Mouse (Mus musculus): ENCODE results near the gene Tgfb2. TPM values are rescaled to one million over a fixed set of nuclear protein-coding genes. Genes with fewer than 3 reads are reported as not detected.

Gene Tgfb2
- polyA plus RNA-seq, 1 experiment from 2014 or later = 17.2 TPM

DNA sequence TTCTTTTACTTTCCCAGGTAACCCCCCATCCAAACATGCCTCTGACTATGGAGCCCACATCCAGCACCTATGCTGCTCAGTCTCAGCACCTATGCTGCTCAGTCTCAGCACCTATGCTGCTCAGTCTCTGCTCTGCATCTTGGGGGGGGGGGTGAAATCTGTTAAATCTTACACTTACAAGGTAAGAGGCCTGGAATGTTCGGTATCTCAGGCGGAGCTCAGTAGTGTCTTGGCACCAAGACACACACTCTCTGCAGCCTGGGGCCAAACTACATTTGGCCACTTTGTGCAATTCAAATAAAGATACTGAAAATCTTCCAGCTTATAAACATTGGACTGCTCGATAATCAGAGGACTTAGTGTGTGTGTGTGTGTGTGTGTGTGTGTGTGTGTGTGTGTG lies 31.2 kb downstream of the Tgfb2 start:
- Histone ChIP-seq H3K27ac (ENCODE audit: low read depth, low read length) (no peak overlapping the region), H3K4me2 (ENCODE audit: low read depth, low read length, severe bottlenecking) (no peak overlapping the region), H3K27me3 (ENCODE audit: control insufficient read depth, insufficient read depth, low read length) (no peaks in the 10 kb centered on the region), H3K9ac (ENCODE audit: low read length) (no peak overlapping the region), H3K4me3 (ENCODE audit: low read depth, low read length) (no peak overlapping the region), H3K36me3 (ENCODE audit: control insufficient read depth, insufficient read depth, low read length) (no peaks in the 10 kb centered on the region), H3K9me3 (ENCODE audit: control insufficient read depth, low read length) (no peaks in the 10 kb centered on the region), H3K4me1 (replicated peaks; ENCODE audit: control insufficient read depth, insufficient read depth, low read length) (0 out of 2 replicates have a peak, but pooled peaks cover 2% of the 10 kb centered on the region)
- 80% methylated on average over 3 of the region's 3 CpGs for WGBS
- DNase-seq (ENCODE audit: low spot score) (no peak), ATAC-seq (replicated peaks; ENCODE audit: low FRiP score) (no peak)

GRCm38 (mm10) chr1:186673166-186673565 lies 32.6 kb downstream of the Tgfb2 start:
- no peak overlapping the region for H3K4me2 ChIP-seq (ENCODE audit: low read depth, low read length, severe bottlenecking)
- H3K4me3 ChIP-seq (ENCODE audit: low read depth, low read length) = no peak overlapping the region
- H3K36me3 ChIP-seq (ENCODE audit: control insufficient read depth, insufficient read depth, low read length) = no peaks in the 10 kb centered on the region
- no peaks in the 10 kb centered on the region for H3K9me3 ChIP-seq (ENCODE audit: control insufficient read depth, low read length)
- WGBS = 75% methylated on average over 4 of the region's 4 CpGs
- no peaks in the 10 kb centered on the region for H3K27me3 ChIP-seq (ENCODE audit: control insufficient read depth, insufficient read depth, low read length)
- H3K4me1 ChIP-seq (replicated peaks; ENCODE audit: control insufficient read depth, insufficient read depth, low read length) = 0 out of 2 replicates have a peak, but pooled peaks cover 2% of the 10 kb centered on the region
- no peak overlapping the region for H3K27ac ChIP-seq (ENCODE audit: low read depth, low read length)
- DNase-seq (ENCODE audit: low spot score) = no peak
- ATAC-seq (replicated peaks; ENCODE audit: low FRiP score) = no peak
- no peak overlapping the region for H3K9ac ChIP-seq (ENCODE audit: low read length)

DNA sequence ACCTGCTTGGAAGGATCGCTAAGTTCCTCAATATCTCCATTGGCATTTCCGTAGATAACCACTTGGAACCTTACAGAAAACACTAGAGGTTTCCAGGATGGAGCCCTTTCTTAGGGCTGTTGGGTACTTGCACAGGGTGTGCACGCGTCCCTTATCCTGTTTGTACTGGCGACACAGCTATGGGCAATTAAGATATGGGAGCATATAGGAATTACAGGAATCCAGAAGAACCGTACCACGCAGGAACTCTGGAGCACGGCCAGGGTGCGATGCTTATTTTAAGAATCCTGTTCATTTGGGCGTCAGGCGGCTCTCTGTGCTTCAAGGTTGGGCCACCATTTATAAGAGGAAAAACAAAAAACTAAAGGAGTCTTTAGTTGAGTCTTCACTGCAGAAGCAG lies 42.4 kb downstream of the Tgfb2 start:
- no peak overlapping the region for H3K27ac ChIP-seq (ENCODE audit: low read depth, low read length)
- H3K36me3 ChIP-seq (ENCODE audit: control insufficient read depth, insufficient read depth, low read length) = no peaks in the 10 kb centered on the region
- no peaks in the 10 kb centered on the region for H3K9me3 ChIP-seq (ENCODE audit: control insufficient read depth, low read length)
- H3K4me2 ChIP-seq (ENCODE audit: low read depth, low read length, severe bottlenecking) = no peak overlapping the region
- H3K4me1 ChIP-seq (replicated peaks; ENCODE audit: control insufficient read depth, insufficient read depth, low read length) = 0 out of 2 replicates have a peak, but pooled peaks cover 1% of the 10 kb centered on the region
- no peaks in the 10 kb centered on the region for H3K27me3 ChIP-seq (ENCODE audit: control insufficient read depth, insufficient read depth, low read length)
- H3K9ac ChIP-seq (ENCODE audit: low read length) = no peak overlapping the region
- DNase-seq (ENCODE audit: low spot score) (no peak), ATAC-seq (replicated peaks; ENCODE audit: low FRiP score) (no peak)
- no peak overlapping the region for H3K4me3 ChIP-seq (ENCODE audit: low read depth, low read length)
- WGBS = 92% methylated on average over 11 of the region's 11 CpGs

DNA sequence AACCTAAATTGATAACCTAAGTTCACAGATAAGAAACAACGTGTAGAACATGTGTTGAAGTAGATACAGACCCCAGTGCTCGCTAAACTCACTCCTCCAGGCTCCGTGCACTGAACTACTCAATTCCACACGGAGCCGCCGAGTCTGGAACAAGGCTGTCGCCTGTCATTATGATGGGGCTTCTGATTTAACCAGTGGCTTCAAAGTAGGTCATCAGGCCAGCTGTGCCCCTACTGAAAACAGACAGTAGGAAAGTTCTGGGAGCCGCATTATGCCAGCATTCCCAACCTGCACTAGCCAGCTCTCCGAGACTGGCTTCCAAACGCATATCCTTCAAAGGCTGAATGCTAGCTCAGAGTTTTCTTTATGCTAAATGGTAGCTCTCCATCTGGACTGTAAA lies 42.8 kb downstream of the Tgfb2 start:
- Histone ChIP-seq H3K4me2 (ENCODE audit: low read depth, low read length, severe bottlenecking) (no peak overlapping the region), H3K27me3 (ENCODE audit: control insufficient read depth, insufficient read depth, low read length) (no peaks in the 10 kb centered on the region)
- 92% methylated on average over 10 of the region's 10 CpGs for WGBS

GRCm38 (mm10) chr1:186661206-186661921 lies 44.4 kb downstream of the Tgfb2 start:
- H3K9me3 ChIP-seq (ENCODE audit: control insufficient read depth, low read length) = no peaks in the 10 kb centered on the region
- H3K36me3 ChIP-seq (ENCODE audit: control insufficient read depth, insufficient read depth, low read length) = no peaks in the 10 kb centered on the region
- ATAC-seq (replicated peaks; ENCODE audit: low FRiP score) (no peak), DNase-seq (ENCODE audit: low spot score) (no peak)
- no peak overlapping the region for H3K4me2 ChIP-seq (ENCODE audit: low read depth, low read length, severe bottlenecking)
- H3K9ac ChIP-seq (ENCODE audit: low read length) = no peak overlapping the region
- H3K4me3 ChIP-seq (ENCODE audit: low read depth, low read length) = no peak overlapping the region
- H3K27me3 ChIP-seq (ENCODE audit: control insufficient read depth, insufficient read depth, low read length) = no peaks in the 10 kb centered on the region
- 87% methylated on average over 15 of the region's 15 CpGs for WGBS
- no peak overlapping the region for H3K27ac ChIP-seq (ENCODE audit: low read depth, low read length)
- H3K4me1 ChIP-seq (replicated peaks; ENCODE audit: control insufficient read depth, insufficient read depth, low read length) = 0 out of 2 replicates have a peak, but pooled peaks cover 2% of the 10 kb centered on the region

More for the DNA sequence above, 42.8 kb downstream of the Tgfb2 start:
- no peak overlapping the region for H3K27ac ChIP-seq (ENCODE audit: low read depth, low read length)
- H3K9ac ChIP-seq (ENCODE audit: low read length) = no peak overlapping the region
- H3K36me3 ChIP-seq (ENCODE audit: control insufficient read depth, insufficient read depth, low read length) = no peaks in the 10 kb centered on the region
- DNase-seq (ENCODE audit: low spot score) (no peak), ATAC-seq (replicated peaks; ENCODE audit: low FRiP score) (no peak)
- H3K4me3 ChIP-seq (ENCODE audit: low read depth, low read length) = no peak overlapping the region
- no peaks in the 10 kb centered on the region for H3K9me3 ChIP-seq (ENCODE audit: control insufficient read depth, low read length)
- H3K4me1 ChIP-seq (replicated peaks; ENCODE audit: control insufficient read depth, insufficient read depth, low read length) = 0 out of 2 replicates have a peak, but pooled peaks cover 2% of the 10 kb centered on the region

DNA sequence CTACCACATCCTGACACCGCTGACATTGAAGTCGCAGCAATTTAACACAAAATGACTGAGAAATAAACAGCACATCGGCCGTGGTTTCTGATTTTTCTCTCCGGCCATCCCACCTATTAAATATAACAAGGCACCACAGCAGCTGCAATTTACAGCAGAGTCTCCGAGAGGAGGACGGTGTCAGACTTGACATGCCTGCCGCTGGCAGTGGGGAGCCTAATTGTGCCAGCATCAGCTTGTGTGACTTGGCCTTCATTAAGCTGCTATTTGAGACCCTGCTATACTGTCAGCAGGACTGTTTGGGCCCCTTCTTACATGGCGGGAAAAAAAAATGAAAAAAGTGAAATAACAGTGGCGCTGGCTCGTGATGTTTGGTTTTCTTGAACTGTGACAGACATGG lies 47.0 kb downstream of the Tgfb2 start:
- DNase-seq (ENCODE audit: low spot score) (no peak), ATAC-seq (replicated peaks; ENCODE audit: low FRiP score) (no peak)
- H3K36me3 ChIP-seq (ENCODE audit: control insufficient read depth, insufficient read depth, low read length) = no peaks in the 10 kb centered on the region
- no peak overlapping the region for H3K9ac ChIP-seq (ENCODE audit: low read length)
- 82% methylated on average over 11 of the region's 11 CpGs for WGBS
- no peaks in the 10 kb centered on the region for H3K27me3 ChIP-seq (ENCODE audit: control insufficient read depth, insufficient read depth, low read length)
- H3K27ac ChIP-seq (ENCODE audit: low read depth, low read length) = no peak overlapping the region
- no peak overlapping the region for H3K4me2 ChIP-seq (ENCODE audit: low read depth, low read length, severe bottlenecking)
- no peaks in the 10 kb centered on the region for H3K9me3 ChIP-seq (ENCODE audit: control insufficient read depth, low read length)
- no peak overlapping the region for H3K4me3 ChIP-seq (ENCODE audit: low read depth, low read length)
- 0 out of 2 replicates have a peak, but pooled peaks cover 2% of the 10 kb centered on the region for H3K4me1 ChIP-seq (replicated peaks; ENCODE audit: control insufficient read depth, insufficient read depth, low read length)

DNA sequence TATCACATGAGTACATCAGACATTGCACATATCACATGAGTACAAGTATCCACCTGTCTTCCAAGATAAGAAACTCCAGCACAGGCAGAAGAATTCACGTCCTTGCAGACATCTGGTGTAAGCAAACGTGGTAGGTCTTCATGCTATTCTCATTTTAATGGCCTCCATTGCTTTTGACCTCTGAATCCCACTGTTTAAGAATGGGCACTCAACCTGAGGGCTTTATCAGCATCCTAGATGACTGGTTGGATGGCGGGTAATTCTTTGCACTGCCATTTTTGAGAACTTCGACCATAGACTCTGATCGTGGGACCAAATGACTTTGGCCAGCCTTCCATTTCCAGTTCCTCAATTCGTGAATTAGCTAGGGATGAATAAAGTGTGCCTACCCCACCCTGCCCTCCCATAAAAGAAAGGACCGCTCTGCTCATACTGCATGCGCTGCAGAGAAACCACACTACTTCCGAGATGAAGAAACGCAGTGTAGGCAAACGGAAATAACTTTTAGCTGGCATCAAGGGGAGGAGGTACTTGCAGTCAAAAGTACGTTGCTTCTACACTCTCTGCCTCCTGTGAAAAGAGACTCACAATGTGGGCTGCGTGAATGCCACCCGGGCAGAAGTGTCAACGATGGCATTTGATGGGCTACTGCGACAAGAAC lies 48.1 kb downstream of the Tgfb2 start:
- Histone ChIP-seq H3K4me1 (replicated peaks; ENCODE audit: control insufficient read depth, insufficient read depth, low read length) (0 out of 2 replicates have a peak, but pooled peaks cover 2% of the 10 kb centered on the region), H3K4me3 (ENCODE audit: low read depth, low read length) (no peak overlapping the region), H3K9me3 (ENCODE audit: control insufficient read depth, low read length) (no peaks in the 10 kb centered on the region), H3K27me3 (ENCODE audit: control insufficient read depth, insufficient read depth, low read length) (no peaks in the 10 kb centered on the region), H3K4me2 (ENCODE audit: low read depth, low read length, severe bottlenecking) (no peak overlapping the region), H3K27ac (ENCODE audit: low read depth, low read length) (no peak overlapping the region), H3K36me3 (ENCODE audit: control insufficient read depth, insufficient read depth, low read length) (no peaks in the 10 kb centered on the region), H3K9ac (ENCODE audit: low read length) (no peak overlapping the region)
- WGBS = 90% methylated on average over 16 of the region's 16 CpGs
- ATAC-seq (replicated peaks; ENCODE audit: low FRiP score) (no peak), DNase-seq (ENCODE audit: low spot score) (no peak)

DNA sequence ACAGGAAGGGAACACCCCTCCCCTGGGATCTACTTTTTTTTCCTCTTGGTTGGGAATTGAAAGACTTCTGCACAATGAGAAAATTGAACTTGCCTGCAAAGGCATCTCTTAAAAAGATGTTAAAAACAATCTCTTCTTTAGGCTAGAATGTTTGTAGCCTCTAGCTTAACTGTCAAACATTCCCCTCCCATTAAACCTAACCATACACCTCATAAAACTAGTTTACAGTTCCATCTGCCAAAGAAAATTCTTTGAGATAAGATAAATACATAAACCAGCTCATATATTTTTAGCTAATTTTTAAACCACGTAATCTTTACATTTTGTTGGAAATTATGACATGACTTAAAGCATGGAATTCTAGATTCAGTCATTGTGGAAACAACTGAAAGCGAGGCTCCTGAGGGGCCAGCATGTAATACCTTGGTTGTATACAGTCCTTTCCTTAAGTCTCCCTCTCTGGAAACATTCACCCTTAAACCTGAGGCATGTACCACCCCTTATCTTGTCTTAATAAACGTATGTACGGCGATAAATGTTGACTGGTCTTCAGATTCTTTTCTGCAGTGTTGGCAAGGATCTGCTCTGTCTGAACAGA lies 49.0 kb downstream of the Tgfb2 start:
- DNase-seq (ENCODE audit: low spot score) (no peak), ATAC-seq (replicated peaks; ENCODE audit: low FRiP score) (no peak)
- Histone ChIP-seq H3K27ac (ENCODE audit: low read depth, low read length) (no peak overlapping the region), H3K36me3 (ENCODE audit: control insufficient read depth, insufficient read depth, low read length) (no peaks in the 10 kb centered on the region), H3K4me2 (ENCODE audit: low read depth, low read length, severe bottlenecking) (no peak overlapping the region), H3K9ac (ENCODE audit: low read length) (no peak overlapping the region), H3K9me3 (ENCODE audit: control insufficient read depth, low read length) (no peaks in the 10 kb centered on the region), H3K4me1 (replicated peaks; ENCODE audit: control insufficient read depth, insufficient read depth, low read length) (0 out of 2 replicates have a peak, but pooled peaks cover 2% of the 10 kb centered on the region), H3K27me3 (ENCODE audit: control insufficient read depth, insufficient read depth, low read length) (no peaks in the 10 kb centered on the region), H3K4me3 (ENCODE audit: low read depth, low read length) (no peak overlapping the region)
- WGBS = 93% methylated on average over 5 of the region's 5 CpGs

Data from forebrain, embryonic 11.5 days (tissue).